Mouse (Mus musculus): Measurements from ENCODE around the gene Auts2. TPM values are rescaled to one million over a fixed set of nuclear protein-coding genes. Genes with fewer than 3 reads are reported as not detected.

The Auts2 gene
- total RNA-seq, 2 experiments from 2014 or later, result 3.3 TPM; not detected in 1

- peak; percentile 96 for ATAC-seq (replicated peaks; ENCODE audit: low FRiP score, low TSS enrichment, poor library complexity, severe bottlenecking)
Observed at GRCm38 (mm10) chr5:132466427-132467363, 76.4 kb downstream of the Auts2 start.

- no peak for ATAC-seq (replicated peaks; ENCODE audit: low FRiP score, low TSS enrichment, poor library complexity, severe bottlenecking)
Observed at GRCm38 (mm10) chr5:132462560-132462959, 80.6 kb downstream of the Auts2 start.

- no peak for ATAC-seq (replicated peaks; ENCODE audit: low FRiP score, low TSS enrichment, poor library complexity, severe bottlenecking)
Observed at GRCm38 (mm10) chr5:132458498-132458897, 84.6 kb downstream of the Auts2 start.

GRCm38 (mm10) chr5:132452381-132452780, 90.8 kb downstream of the Auts2 start:
- ATAC-seq (replicated peaks; ENCODE audit: low FRiP score, low TSS enrichment, poor library complexity, severe bottlenecking), result no peak

- ATAC-seq (replicated peaks; ENCODE audit: low FRiP score, low TSS enrichment, poor library complexity, severe bottlenecking), result no peak
Observed at GRCm38 (mm10) chr5:132450071-132450470, 93.1 kb downstream of the Auts2 start.

- no peak for ATAC-seq (replicated peaks; ENCODE audit: low FRiP score, low TSS enrichment, poor library complexity, severe bottlenecking)
Observed at GRCm38 (mm10) chr5:132448401-132449066, 94.6 kb downstream of the Auts2 start.

- ATAC-seq (replicated peaks; ENCODE audit: low FRiP score, low TSS enrichment, poor library complexity, severe bottlenecking), result no peak
Observed at GRCm38 (mm10) chr5:132445213-132445954, 97.8 kb downstream of the Auts2 start.

- ATAC-seq (replicated peaks; ENCODE audit: low FRiP score, low TSS enrichment, poor library complexity, severe bottlenecking), result no peak
Observed at GRCm38 (mm10) chr5:132442948-132443347, 100.2 kb downstream of the Auts2 start.

- ATAC-seq (replicated peaks; ENCODE audit: low FRiP score, low TSS enrichment, poor library complexity, severe bottlenecking), result no peak
Observed at GRCm38 (mm10) chr5:132438414-132438813, 104.7 kb downstream of the Auts2 start.

GRCm38 (mm10) chr5:132437994-132438393, 105.2 kb downstream of the Auts2 start:
- ATAC-seq (replicated peaks; ENCODE audit: low FRiP score, low TSS enrichment, poor library complexity, severe bottlenecking), result peak; percentile 72

GRCm38 (mm10) chr5:132437478-132437877, 105.7 kb downstream of the Auts2 start:
- ATAC-seq (replicated peaks; ENCODE audit: low FRiP score, low TSS enrichment, poor library complexity, severe bottlenecking), result no peak

- no peak; the same call in 1 of the 2 replicates for ATAC-seq (replicated peaks; ENCODE audit: low FRiP score, low TSS enrichment, poor library complexity, severe bottlenecking)
Observed at GRCm38 (mm10) chr5:132436901-132437300, 106.2 kb downstream of the Auts2 start.

- no peak for ATAC-seq (replicated peaks; ENCODE audit: low FRiP score, low TSS enrichment, poor library complexity, severe bottlenecking)
Observed at GRCm38 (mm10) chr5:132436473-132436872, 106.7 kb downstream of the Auts2 start.

- ATAC-seq (replicated peaks; ENCODE audit: low FRiP score, low TSS enrichment, poor library complexity, severe bottlenecking), result no peak
Observed at GRCm38 (mm10) chr5:132435401-132435800, 107.7 kb downstream of the Auts2 start.

- peak; percentile 52; the same call in 1 of the 2 replicates for ATAC-seq (replicated peaks; ENCODE audit: low FRiP score, low TSS enrichment, poor library complexity, severe bottlenecking)
Observed at GRCm38 (mm10) chr5:132433377-132434115, 109.6 kb downstream of the Auts2 start.

- ATAC-seq (replicated peaks; ENCODE audit: low FRiP score, low TSS enrichment, poor library complexity, severe bottlenecking), result no peak
Observed at GRCm38 (mm10) chr5:132429363-132429762, 113.8 kb downstream of the Auts2 start.

GRCm38 (mm10) chr5:132426342-132426741, 116.8 kb downstream of the Auts2 start:
- no peak for ATAC-seq (replicated peaks; ENCODE audit: low FRiP score, low TSS enrichment, poor library complexity, severe bottlenecking)

GRCm38 (mm10) chr5:132425792-132426309, 117.3 kb downstream of the Auts2 start:
- no peak for ATAC-seq (replicated peaks; ENCODE audit: low FRiP score, low TSS enrichment, poor library complexity, severe bottlenecking)

GRCm38 (mm10) chr5:132410338-132410852, 132.7 kb downstream of the Auts2 start:
- ATAC-seq (replicated peaks; ENCODE audit: low FRiP score, low TSS enrichment, poor library complexity, severe bottlenecking), result no peak

All from megakaryocyte-erythroid progenitor cell, adult 5-6 weeks (primary cell).